Mouse (Mus musculus) kidney, adult 2 months (tissue): Measurements from ENCODE around the gene Capg. TPM values are rescaled to one million over a fixed set of nuclear protein-coding genes. Genes with fewer than 3 reads are reported as not detected.
A peak's percentile ranks its signal among the peaks of the same experiment; 100 is the strongest.

Experiments used
- DNase-seq: peaks from one replicate; pipeline ENCODE4 v3.0.0; 2021
- H3K27ac ChIP-seq: fragments of 200-500 bp; 2 replicates; pipeline ENCODE4 v1.5.1; 2012; ENCODE audit warnings: low read depth, low read length, control low read depth, inconsistent platforms; ENCODE audit not compliant: insufficient read depth
- H3K27me3 ChIP-seq: fragments of 200-500 bp; replicated peaks from 2 replicates; pipeline ENCODE4 v1.6.1; 2012; ENCODE audit warnings: mild to moderate bottlenecking, moderate library complexity, low read length, inconsistent platforms; ENCODE audit not compliant: control insufficient read depth, insufficient read depth
- H3K36me3 ChIP-seq: fragments of 200-500 bp; 2 replicates; pipeline ENCODE4 v1.6.1; 2012; ENCODE audit warnings: mild to moderate bottlenecking, moderate library complexity, low read length, inconsistent platforms; ENCODE audit not compliant: control insufficient read depth, insufficient read depth
- H3K4me1 ChIP-seq: fragments of 200-500 bp; 2 replicates; pipeline ENCODE4 v1.6.1; 2011; ENCODE audit warnings: low read length; ENCODE audit not compliant: control insufficient read depth, insufficient read depth
- H3K4me3 ChIP-seq: fragments of 200-500 bp; 2 replicates; pipeline ENCODE4 v1.5.1; 2011; ENCODE audit warnings: mild to moderate bottlenecking, low read depth, low read length, control low read depth; ENCODE audit not compliant: insufficient read depth
- CTCF ChIP-seq: fragments of 200-500 bp; conservative IDR thresholded peaks from 2 replicates; pipeline ENCODE4 v1.5.1; 2011; ENCODE audit warnings: low read depth, mild to moderate bottlenecking, control low read depth, low read length, moderate library complexity, mixed read lengths; ENCODE audit not compliant: insufficient read depth, insufficient read length
- POLR2A ChIP-seq: fragments of 200-500 bp; IDR thresholded peaks from one replicate; pipeline ENCODE4 v1.6.1; 2011; ENCODE audit warnings: low read depth, low read length, control low read depth
- WGBS: fragments of 180-500 bp; shearing (Covaris S2); methylation state at CpG from one replicate; pipeline ENCODE4 v1.1.7; 2018; 5-methylcytosine and 5-hydroxymethylcytosine counted together
- polyA plus RNA-seq: library from polyadenylated mRNA; depleted of rRNA; stranded (reverse); fragments of >200 nt; gene quantifications from 2 replicates; pipeline ENCODE4 v1.2.3, GENCODE M21; 2012

Gene Capg
- polyA plus RNA-seq, 1 experiment: 64.3 TPM

- peaks cover 41% of the 10 kb centered on the region for H3K4me1 ChIP-seq
- peak overlapping the region; percentile 54 for H3K27ac ChIP-seq
- H3K36me3 ChIP-seq: no peaks in the 10 kb centered on the region
- no peaks in the 10 kb centered on the region for H3K27me3 ChIP-seq
- WGBS: 33% methylated on average over 6 of the region's 6 CpGs
- DNase-seq: peak; percentile 66
- TF ChIP-seq POLR2A: no peak
- no peak for TF ChIP-seq CTCF
- no peak overlapping the region for H3K4me3 ChIP-seq
Observed at GRCm38 (mm10) chr6:72510686-72511421, 33.3 kb upstream of the Capg start.

GRCm38 (mm10) chr6:72512386-72513070 is 31.7 kb upstream of the Capg start:
- peak; percentile 96 for DNase-seq
- Histone ChIP-seq H3K4me3 (peak overlapping the region; percentile 34; the same call in 1 of the 2 replicates), H3K27ac (peak overlapping the region; percentile 96), H3K4me1 (peaks cover 34% of the 10 kb centered on the region), H3K36me3 (no peaks in the 10 kb centered on the region), H3K27me3 (no peaks in the 10 kb centered on the region)
- 11% methylated on average over 33 of the region's 33 CpGs for WGBS
- TF ChIP-seq POLR2A (peak; percentile 41), CTCF (no peak)

- 19% methylated on average over 7 of the region's 7 CpGs for WGBS
- H3K27me3 ChIP-seq: no peaks in the 10 kb centered on the region
- TF ChIP-seq POLR2A (no peak), CTCF (no peak)
- H3K27ac ChIP-seq: peak overlapping the region; percentile 96
- peaks cover 34% of the 10 kb centered on the region for H3K4me1 ChIP-seq
- H3K36me3 ChIP-seq: no peaks in the 10 kb centered on the region
- H3K4me3 ChIP-seq: no peak overlapping the region
- DNase-seq: peak; percentile 87
Observed at GRCm38 (mm10) chr6:72513071-72513440, 31.1 kb upstream of the Capg start.

- 97% methylated on average over 6 of the region's 6 CpGs for WGBS
- no peak for DNase-seq
Observed at GRCm38 (mm10) chr6:72515644-72516043, 28.5 kb upstream of the Capg start.

GRCm38 (mm10) chr6:72518842-72519241 is 25.3 kb upstream of the Capg start:
- 88% methylated on average over 1 of the region's 1 CpGs for WGBS
- TF ChIP-seq CTCF (no peak), POLR2A (no peak)
- Histone ChIP-seq H3K4me1 (peaks cover 4% of the 10 kb centered on the region; the same call in 1 of the 2 replicates), H3K4me3 (no peak overlapping the region), H3K27me3 (no peaks in the 10 kb centered on the region), H3K36me3 (no peaks in the 10 kb centered on the region), H3K27ac (no peak overlapping the region)
- DNase-seq: no peak

More at GRCm38 (mm10) chr6:72515644-72516043, 28.5 kb upstream of the Capg start:
- Histone ChIP-seq H3K27ac (no peak overlapping the region), H3K4me1 (peaks cover 29% of the 10 kb centered on the region), H3K36me3 (no peaks in the 10 kb centered on the region), H3K27me3 (no peaks in the 10 kb centered on the region), H3K4me3 (no peak overlapping the region)
- no peak for TF ChIP-seq POLR2A
- TF ChIP-seq CTCF: no peak

GRCm38 (mm10) chr6:72519303-72519702 is 24.9 kb upstream of the Capg start:
- Histone ChIP-seq H3K27ac (no peak overlapping the region), H3K4me1 (no peaks in the 10 kb centered on the region), H3K27me3 (no peaks in the 10 kb centered on the region), H3K4me3 (no peak overlapping the region), H3K36me3 (no peaks in the 10 kb centered on the region)
- no peak for TF ChIP-seq CTCF
- TF ChIP-seq POLR2A: no peak
- no peak for DNase-seq
- 74% methylated on average over 8 of the region's 8 CpGs for WGBS

GRCm38 (mm10) chr6:72519892-72520663 is 24.1 kb upstream of the Capg start:
- no peaks in the 10 kb centered on the region for H3K36me3 ChIP-seq
- no peaks in the 10 kb centered on the region for H3K27me3 ChIP-seq
- H3K4me3 ChIP-seq: no peak overlapping the region
- H3K4me1 ChIP-seq: no peaks in the 10 kb centered on the region
- WGBS: 37% methylated on average over 10 of the region's 10 CpGs
- peak; percentile 48 for DNase-seq
- TF ChIP-seq POLR2A: no peak
- TF ChIP-seq CTCF: no peak
- 0 out of 2 replicates have a peak overlapping the region, but pooled peaks have one; percentile 14 for H3K27ac ChIP-seq
